10 mouse cellular contexts compared by ENCODE assay signal in genomic region chr17:29339170-29339768, GRCm38 (mm10). TPM values are rescaled to one million over a fixed set of nuclear protein-coding genes. Genes with fewer than 3 reads are reported as not detected.
A peak's percentile ranks its signal among the peaks of the same experiment; 100 is the strongest.
DNase-seq lines count a peak whose midpoint lies in the region; ATAC-seq and TF ChIP-seq lines count a peak whose summit lies in the region.
"Had no signal": no experiment of that assay in that cellular context is flagged by ENCODE, and none has a peak within 500 bp of the region (broad histone marks: within the 10 kb centered on the region; RNA-seq: fewer than 3 reads in every experiment).

No protein-coding gene starts in this region.

- no peaks in the 10 kb centered on the region for H3K27me3 ChIP-seq in heart, embryonic 14.5 days (ENCODE audit: control insufficient read depth, insufficient read depth, low read length)
- H3K27me3 ChIP-seq in limb, embryonic 11.5 days (ENCODE audit: control insufficient read depth, insufficient read depth, low read length), result no peaks in the 10 kb centered on the region
- H3K27me3 ChIP-seq: embryonic facial prominence, embryonic 15.5 days; liver, embryonic 15.5 days had no signal

- DNase-seq in gastrocnemius, postnatal 25 days, result peak; percentile 59
- DNase-seq in gastrocnemius, postnatal 10 days, result no peak
- DNase-seq in limb, embryonic 11.5 days (ENCODE audit: low spot score), result no peak
- no peak for DNase-seq in frontal cortex, postnatal 25 days (ENCODE audit: low spot score in 2 of 2)
- no peak for DNase-seq in right cerebral cortex, adult 2 months (ENCODE audit: low spot score in 2 of 2)
- no peak for DNase-seq in ovary, postnatal 36 days (ENCODE audit: low spot score)

- TF ChIP-seq CTCF in bone marrow, adult 2 months (IDR thresholded peaks at IDR 0.05; ENCODE audit: control insufficient read depth, insufficient read depth, low read length), result no peak

- H3K36me3 ChIP-seq in heart, embryonic 14.5 days (ENCODE audit: control insufficient read depth, insufficient read depth, low read length), result peaks cover 88% of the 10 kb centered on the region
- H3K36me3 ChIP-seq in limb, embryonic 11.5 days (ENCODE audit: control insufficient read depth, insufficient read depth, low read length), result peaks cover 32% of the 10 kb centered on the region

- H3K9ac ChIP-seq in heart, embryonic 14.5 days (ENCODE audit: low read length), result no peak overlapping the region
- H3K9ac ChIP-seq in limb, embryonic 11.5 days (ENCODE audit: low read length), result no peak overlapping the region; the same call in 1 of the 2 replicates
- H3K9ac ChIP-seq: embryonic facial prominence, embryonic 15.5 days; liver, embryonic 15.5 days had no signal

- WGBS in bone marrow, adult 2 months, result 79% methylated on average over 11 of the region's 11 CpGs
- WGBS in heart, embryonic 14.5 days, result 74% methylated on average over 11 of the region's 11 CpGs
- WGBS in limb, embryonic 11.5 days, result 89% methylated on average over 11 of the region's 11 CpGs

- no peak overlapping the region for H3K4me3 ChIP-seq in bone marrow, adult 2 months (replicated peaks; ENCODE audit: control insufficient read depth, low read depth, low read length)
- H3K4me3 ChIP-seq in heart, embryonic 14.5 days (ENCODE audit: control insufficient read depth in 1 of 2, insufficient read depth in 1 of 2, low read depth in 1 of 2, low read length in 2 of 2), result no peak overlapping the region
- H3K4me3 ChIP-seq in limb, embryonic 11.5 days (ENCODE audit: low read depth, low read length), result no peak overlapping the region
- H3K4me3 ChIP-seq: embryonic facial prominence, embryonic 15.5 days; liver, embryonic 15.5 days had no signal

- no peak for ATAC-seq in heart, embryonic 14.5 days (ENCODE audit: insufficient number of reproducible peaks, insufficient read depth, low FRiP score, low read depth)
- ATAC-seq in limb, embryonic 11.5 days (ENCODE audit: insufficient number of reproducible peaks, low FRiP score, low TSS enrichment, low read depth), result no peak

- no peak for TF ChIP-seq POLR2A in bone marrow, adult 2 months (IDR thresholded peaks at IDR 0.05; ENCODE audit: borderline replicate concordance, control insufficient read depth, low read depth, low read length)

- no peak overlapping the region for H3K4me2 ChIP-seq in heart, embryonic 14.5 days (ENCODE audit: low read length)
- H3K4me2 ChIP-seq in limb, embryonic 11.5 days (ENCODE audit: low read depth, severe bottlenecking), result no peak overlapping the region
- H3K4me2 ChIP-seq: embryonic facial prominence, embryonic 15.5 days; liver, embryonic 15.5 days had no signal

- H3K9me3 ChIP-seq in heart, embryonic 14.5 days (ENCODE audit: control insufficient read depth, low read length), result no peaks in the 10 kb centered on the region
- H3K9me3 ChIP-seq in limb, embryonic 11.5 days (ENCODE audit: control insufficient read depth, low read length), result no peaks in the 10 kb centered on the region
- H3K9me3 ChIP-seq: embryonic facial prominence, embryonic 15.5 days; liver, embryonic 15.5 days had no signal

- peak overlapping the region; percentile 14; the same call in 1 of the 2 replicates for H3K27ac ChIP-seq in bone marrow, adult 2 months (ENCODE audit: control insufficient read depth, insufficient read depth, low read depth, low read length, poor library complexity)
- peak overlapping the region; percentile 12 to 69 for H3K27ac ChIP-seq in heart, embryonic 14.5 days (replicated peaks in 1 of 2; ENCODE audit: control insufficient read depth in 1 of 2, insufficient read depth in 1 of 2, low read depth in 2 of 2, low read length in 2 of 2)
- H3K27ac ChIP-seq in limb, embryonic 11.5 days (replicated peaks; ENCODE audit: low read depth, low read length), result 0 out of 2 replicates have a peak overlapping the region, but pooled peaks have one; percentile 36
- H3K27ac ChIP-seq: embryonic facial prominence, embryonic 15.5 days; liver, embryonic 15.5 days had no signal

- no peaks in the 10 kb centered on the region; the same call in 1 of the 2 replicates for H3K4me1 ChIP-seq in bone marrow, adult 2 months (ENCODE audit: control insufficient read depth, insufficient read depth, low read length)
- peaks cover 14 to 41% of the 10 kb centered on the region in 2 experiments for H3K4me1 ChIP-seq in heart, embryonic 14.5 days (ENCODE audit: control insufficient read depth in 2 of 2, insufficient read depth in 2 of 2, low read length in 2 of 2)
- peaks cover 15% of the 10 kb centered on the region for H3K4me1 ChIP-seq in limb, embryonic 11.5 days (ENCODE audit: control insufficient read depth, insufficient read depth, low read length)

RNA-seq across cellular contexts. Expression of gene Mtch1, which starts 8.5 kb away (rescaled TPM):
- 100 to 1,000 TPM; 104 to 106 TPM for total RNA-seq in gastrocnemius, postnatal 25 days (2021)
- 100 to 1,000 TPM; 197 to 221 TPM for total RNA-seq in gastrocnemius, postnatal 10 days (2021)
- 111 and 170 TPM in 2 replicates for polyA plus RNA-seq in bone marrow, adult 2 months (2011; ENCODE audit: insufficient read depth, insufficient read length, low replicate concordance, missing spikeins)
- 342 and 368 TPM in 2 replicates for polyA plus RNA-seq in heart, embryonic 14.5 days (2014; fragmentation: Nextera tagmentation; extraction: Ambion mirVana)
- polyA plus RNA-seq in limb, embryonic 11.5 days (2014; fragmentation: Nextera tagmentation; extraction: Ambion mirVana), result 318 and 321 TPM in 2 replicates

RNA-seq across cellular contexts. Expression of gene Fgd2, which starts 21.4 kb away (rescaled TPM):
- 1 to 10 TPM; 1.2 to 1.6 TPM for total RNA-seq in gastrocnemius, postnatal 25 days (2021)
- 1 to 10 TPM; 3.5 to 3.9 TPM for total RNA-seq in gastrocnemius, postnatal 10 days (2021)
- 25.2 and 41.8 TPM in 2 replicates for polyA plus RNA-seq in bone marrow, adult 2 months (2011; ENCODE audit: insufficient read depth, insufficient read length, low replicate concordance, missing spikeins)
- polyA plus RNA-seq in heart, embryonic 14.5 days (2014; fragmentation: Nextera tagmentation; extraction: Ambion mirVana), result 2.4 and 2.8 TPM in 2 replicates
- polyA plus RNA-seq in limb, embryonic 11.5 days (2014; fragmentation: Nextera tagmentation; extraction: Ambion mirVana), result 3.2 and 4.2 TPM in 2 replicates

RNA-seq across cellular contexts. Expression of gene Pi16, which starts 21.8 kb away (rescaled TPM):
- total RNA-seq in gastrocnemius, postnatal 25 days (2021), result 10 to 100 TPM; 27.9 to 47.2 TPM
- total RNA-seq in gastrocnemius, postnatal 10 days (2021), result 10 to 100 TPM; 38.8 to 45.1 TPM
- polyA plus RNA-seq in bone marrow, adult 2 months (2011; ENCODE audit: insufficient read depth, insufficient read length, low replicate concordance, missing spikeins), result 71.5 and 171 TPM in 2 replicates
- 0.77 and 1.1 TPM in 2 replicates for polyA plus RNA-seq in heart, embryonic 14.5 days (2014; fragmentation: Nextera tagmentation; extraction: Ambion mirVana)
- polyA plus RNA-seq in limb, embryonic 11.5 days (2014; fragmentation: Nextera tagmentation; extraction: Ambion mirVana), result 0.19 and 0.21 TPM in 2 replicates

Comparison
In these comparisons a context has a peak if more than half of its experiments do, and no peak if none do; other contexts are left out.
1. RNA of gene Pi16, which starts 21.8 kb away (polyA plus RNA-seq): 71.5 to 171 TPM in bone marrow, adult 2 months; 0.77 to 1.1 TPM in heart, embryonic 14.5 days and 0.19 to 0.21 TPM in limb, embryonic 11.5 days; every median in the first group is over 10 times any median in the second.
2. Peak in every context shown above with its lines, with median percentiles within 50 percentile points of each other: H3K27ac ChIP-seq.